In the genomic region with DNA sequence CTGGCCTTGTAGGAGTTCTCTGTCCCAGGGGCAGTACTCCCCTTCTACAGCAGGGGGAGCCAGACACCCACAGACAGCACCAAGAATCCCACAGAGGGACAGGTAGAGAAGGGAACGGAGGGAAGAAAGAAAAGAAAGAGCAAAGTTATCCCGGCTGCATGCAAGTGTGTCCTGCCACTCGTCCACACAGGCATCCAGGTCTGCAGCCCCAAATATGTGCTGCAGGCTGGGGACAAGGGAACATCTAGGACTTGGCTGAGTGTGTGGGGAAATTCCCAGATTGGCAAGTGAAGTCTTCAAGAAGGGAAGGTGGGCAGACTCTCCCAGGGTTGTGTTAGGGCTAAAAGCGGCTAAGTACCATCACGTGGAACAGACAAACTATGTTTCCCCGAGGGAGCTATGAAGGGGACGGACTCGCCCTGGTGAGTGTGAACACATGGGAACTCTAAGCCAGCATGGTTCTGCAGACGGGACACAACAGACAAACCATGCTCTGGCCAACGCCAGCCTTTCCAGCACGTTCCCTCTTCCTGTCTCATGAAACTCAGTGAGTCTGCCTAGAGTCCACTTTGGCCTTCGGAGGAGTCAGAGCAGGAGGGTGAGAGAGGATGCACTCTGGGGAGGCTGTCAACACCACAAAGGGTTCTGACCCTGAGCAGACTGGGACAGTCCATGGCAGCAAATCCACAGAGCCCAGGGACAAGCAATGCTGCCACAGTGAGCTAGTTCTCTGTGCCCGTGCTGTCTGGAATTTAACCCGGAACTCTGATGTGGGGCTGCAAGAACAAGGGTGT, we compare ENCODE assay signal across 8 mouse cellular contexts. TPM values are rescaled to one million over a fixed set of nuclear protein-coding genes. Genes with fewer than 3 reads are reported as not detected.
DNase-seq lines count a peak whose midpoint lies in the region; ATAC-seq and TF ChIP-seq lines count a peak whose summit lies in the region.

No protein-coding gene starts in this region.

- DNase-seq in MEL (ENCODE audit: low read depth, low spot score): peak; percentile 75
- peak; percentile 86 to 93 for DNase-seq in cerebellum, adult 18-20 months
- DNase-seq in frontal cortex, adult 2 months (ENCODE audit: extremely low spot score in 1 of 2, low spot score in 1 of 2): peak; percentile 69 to 94
- DNase-seq in hindbrain, embryonic 10.5 days (ENCODE audit: low spot score): peak; percentile 86
- DNase-seq in layer of hippocampus, adult 8-10 months (ENCODE audit: low spot score in 2 of 2): peak; percentile 76 to 90
- peak; percentile 85 for DNase-seq in lung, embryonic 14.5 days
- DNase-seq in ovary, postnatal 10 days (ENCODE audit: low spot score): peak; percentile 69
- DNase-seq in thymus, postnatal 0 days (ENCODE audit: low spot score): peak; percentile 76

- H3K9me3 ChIP-seq in MEL (replicated peaks; ENCODE audit: insufficient read depth, low read length): no peaks in the 10 kb centered on the region
- no peaks in the 10 kb centered on the region for H3K9me3 ChIP-seq in hindbrain, embryonic 10.5 days
- no peaks in the 10 kb centered on the region for H3K9me3 ChIP-seq in lung, embryonic 14.5 days (ENCODE audit: low read depth, low read length)

- no peaks in the 10 kb centered on the region for H3K4me1 ChIP-seq in MEL (ENCODE audit: control insufficient read depth in 1 of 2, insufficient read depth in 2 of 2, low read length in 2 of 2)
- H3K4me1 ChIP-seq in hindbrain, embryonic 10.5 days (replicated peaks): peaks cover 11% of the 10 kb centered on the region
- H3K4me1 ChIP-seq in lung, embryonic 14.5 days (ENCODE audit: insufficient read depth): no peaks in the 10 kb centered on the region

- H3K27ac ChIP-seq in MEL (ENCODE audit: control insufficient read depth, low read depth, low read length): no peak overlapping the region
- peak overlapping the region; percentile 35; the same call in 1 of the 2 replicates for H3K27ac ChIP-seq in hindbrain, embryonic 10.5 days
- no peak overlapping the region for H3K27ac ChIP-seq in lung, embryonic 14.5 days (ENCODE audit: low read depth)

- H3K36me3 ChIP-seq in MEL (ENCODE audit: control insufficient read depth in 1 of 2, insufficient read depth in 2 of 2, low read length in 2 of 2): no peaks in the 10 kb centered on the region; a peak in 1 of 4 replicates
- H3K36me3 ChIP-seq in hindbrain, embryonic 10.5 days: peaks cover 44% of the 10 kb centered on the region
- peaks cover 32% of the 10 kb centered on the region; the same call in 1 of the 2 replicates for H3K36me3 ChIP-seq in lung, embryonic 14.5 days (ENCODE audit: insufficient read depth)

- H3K9ac ChIP-seq in MEL (ENCODE audit: control insufficient read depth, low read depth, low read length, poor library complexity, severe bottlenecking): no peak overlapping the region
- no peak overlapping the region for H3K9ac ChIP-seq in lung, embryonic 14.5 days

- no peaks in the 10 kb centered on the region for H3K79me2 ChIP-seq in MEL (ENCODE audit: control insufficient read depth, insufficient read depth, low read length, poor library complexity)

- no peak for TF ChIP-seq POLR2A in MEL (IDR thresholded peaks at IDR 0.05; ENCODE audit: control insufficient read depth in 1 of 2, insufficient read depth in 1 of 2, low read depth in 1 of 2, low read length in 2 of 2, poor library complexity in 1 of 2)

- 65% methylated on average over 14 of the region's 14 CpGs for WGBS in hindbrain, embryonic 10.5 days
- 59% methylated on average over 14 of the region's 14 CpGs for WGBS in lung, embryonic 14.5 days

- TF ChIP-seq CTCF in MEL (IDR thresholded peaks at IDR 0.05 in 2 of 3, conservative IDR thresholded peaks at IDR 0.05 in 1 of 3; ENCODE audit: control insufficient read depth in 1 of 3, insufficient read depth in 1 of 3, low read depth in 2 of 3, low read length in 3 of 3, poor library complexity in 1 of 3, severe bottlenecking in 1 of 3): peak; percentile 95 to 99 (median 97)
- TF ChIP-seq CTCF in lung, embryonic 14.5 days (IDR thresholded peaks at IDR 0.05; ENCODE audit: low read depth): peak; percentile 99

- no peaks in the 10 kb centered on the region for H3K27me3 ChIP-seq in MEL (ENCODE audit: control insufficient read depth in 1 of 2, insufficient read depth in 2 of 2, low read length in 2 of 2)
- H3K27me3 ChIP-seq in hindbrain, embryonic 10.5 days (ENCODE audit: insufficient read depth, poor library complexity, severe bottlenecking): no peaks in the 10 kb centered on the region
- no peaks in the 10 kb centered on the region for H3K27me3 ChIP-seq in lung, embryonic 14.5 days (ENCODE audit: insufficient read depth, low read length)

- peak; percentile 98 for TF ChIP-seq RAD21 in MEL (IDR thresholded peaks at IDR 0.05; ENCODE audit: low read depth, low read length)

- TF ChIP-seq EP300 in MEL (IDR thresholded peaks at IDR 0.05; ENCODE audit: low read depth in 1 of 2, low read length in 2 of 2): no peak

- peak; percentile 73 for ATAC-seq in lung, embryonic 14.5 days (ENCODE audit: insufficient read depth)

- H3K4me3 ChIP-seq in MEL (ENCODE audit: control insufficient read depth in 1 of 2, insufficient read depth in 1 of 2, low read depth in 2 of 2, low read length in 2 of 2): no peak overlapping the region
- H3K4me3 ChIP-seq in hindbrain, embryonic 10.5 days: no peak overlapping the region
- H3K4me3 ChIP-seq in lung, embryonic 14.5 days (ENCODE audit: low read depth, low read length): no peak overlapping the region

- H3K4me2 ChIP-seq in lung, embryonic 14.5 days: no peak overlapping the region

TF ChIP-seq in MEL, 35 proteins besides CTCF, POLR2A, EP300 and RAD21:
- TF ChIP-seq TAL1 (IDR thresholded peaks at IDR 0.05; ENCODE audit: low read length) (no peak), SMC3 (IDR thresholded peaks at IDR 0.05; ENCODE audit: low read depth, low read length) (peak; percentile 98), ZC3H11A (IDR thresholded peaks at IDR 0.05; ENCODE audit: low read depth, low read length) (peak; percentile 95)

RNA-seq across cellular contexts. Expression of gene Bid, which starts 55.3 kb away (rescaled TPM):
- 27.5 and 28.2 TPM in 2 replicates for total RNA-seq in MEL (2012; rRNA removed)
- 10 to 100 TPM in 1 of 2 experiments, not detected in 1; 50.2 TPM for polyA plus RNA-seq in MEL (2012; ENCODE audit: insufficient read depth in 1 of 2, insufficient read length in 2 of 2, low read depth in 1 of 2, low replicate concordance in 2 of 2, missing spikeins in 1 of 2)
- 19.7 and 20.1 TPM in 2 replicates for polyA plus RNA-seq in frontal cortex, adult 2 months (2012; rRNA removed)
- polyA plus RNA-seq in hindbrain, embryonic 10.5 days (2016; fragmentation: Nextera tagmentation; extraction: Ambion mirVana): 15.7 and 17.5 TPM in 2 replicates
- 10 to 100 TPM; 10.9 to 16.3 (median 14.8) TPM for total RNA-seq in layer of hippocampus, adult 8-10 months (2022)
- 18.1 and 22.1 TPM in 2 replicates for polyA plus RNA-seq in lung, embryonic 14.5 days (2014; fragmentation: Nextera tagmentation; extraction: Ambion mirVana)
- polyA plus RNA-seq in thymus, postnatal 0 days (2015; fragmentation: Nextera tagmentation; extraction: Ambion mirVana): 72.6 and 78.5 TPM in 2 replicates
